Mouse (Mus musculus) heart, embryonic 11.5 days (tissue): ENCODE measurements around the gene Dhh. TPM values are rescaled to one million over a fixed set of nuclear protein-coding genes. Genes with fewer than 3 reads are reported as not detected.

Experiments used
- polyA plus RNA-seq: library from polyadenylated mRNA; unstranded; fragments of >200 nt; fragmentation: Nextera tagmentation; extraction: Ambion mirVana; gene quantifications from 2 replicates; pipeline ENCODE4 v1.2.1, GENCODE M21; 2014

Dhh gene
- polyA plus RNA-seq, 1 experiment from 2014 or later: 2.5 TPM

Other genes with a start within 250 kb of the Dhh start
- gene Ddx23, start 235.6 kb downstream of the Dhh start, polyA plus RNA-seq: 11.2 and 19.6 TPM in 2 replicates
- gene Rnd1, start 221.1 kb downstream of the Dhh start, polyA plus RNA-seq: 1.2 and 1.6 TPM in 2 replicates
- 0.23 and 0.37 TPM in 2 replicates for gene Ccdc65, start 190.3 kb downstream of the Dhh start, polyA plus RNA-seq
- 20.4 and 21.1 TPM in 2 replicates for gene Fkbp11, start 170.3 kb downstream of the Dhh start, polyA plus RNA-seq
- 22.8 and 30.7 TPM in 2 replicates for gene Arf3, start 135.3 kb downstream of the Dhh start, polyA plus RNA-seq
- not detected in 2 replicates for gene Wnt10b, start 120.4 kb downstream of the Dhh start, polyA plus RNA-seq
- not detected in 2 replicates for gene Wnt1, start 108.7 kb downstream of the Dhh start, polyA plus RNA-seq
- gene Ddn, start 89.0 kb downstream of the Dhh start, polyA plus RNA-seq: 0.11 and 0.25 TPM in 2 replicates
- 72.1 and 74.7 TPM in 2 replicates for gene Prkag1, start 67.0 kb downstream of the Dhh start, polyA plus RNA-seq
- gene Kmt2d, start 27.3 kb downstream of the Dhh start, polyA plus RNA-seq: 12.7 and 16.1 TPM in 2 replicates
- 6.5 and 8.8 TPM in 2 replicates for gene Rhebl1, start 4.0 kb downstream of the Dhh start, polyA plus RNA-seq
- gene Lmbr1l, start 19.7 kb upstream of the Dhh start, polyA plus RNA-seq: 4.0 and 5.7 TPM in 2 replicates
- gene Tuba1b, start 36.0 kb upstream of the Dhh start, polyA plus RNA-seq: 1,819 and 1,826 TPM in 2 replicates
- gene Gm49450, start 55.0 kb upstream of the Dhh start, polyA plus RNA-seq: not detected in 2 replicates
- gene Tuba1a, start 55.2 kb upstream of the Dhh start, polyA plus RNA-seq: 1,237 and 1,376 TPM in 2 replicates
- 167 and 169 TPM in 2 replicates for gene Tuba1c, start 131.4 kb upstream of the Dhh start, polyA plus RNA-seq
- gene Prph, start 156.6 kb upstream of the Dhh start, polyA plus RNA-seq: 0.09 and 0.59 TPM in 2 replicates
- 21.1 and 22.0 TPM in 2 replicates for gene Troap, start 176.0 kb upstream of the Dhh start, polyA plus RNA-seq
- gene C1ql4, start 189.3 kb upstream of the Dhh start, polyA plus RNA-seq: 0.20 and 0.27 TPM in 2 replicates
- gene Dnajc22, start 194.6 kb upstream of the Dhh start, polyA plus RNA-seq: 0.96 and 1.7 TPM in 2 replicates
- gene Spats2, start 227.4 kb upstream of the Dhh start, polyA plus RNA-seq: 43.5 and 45.2 TPM in 2 replicates